Mouse (Mus musculus): ENCODE data around the gene Ttyh1. TPM values are rescaled to one million over a fixed set of nuclear protein-coding genes. Genes with fewer than 3 reads are reported as not detected.
A peak's percentile ranks its signal among the peaks of the same experiment; 100 is the strongest.

The Ttyh1 gene
- polyA plus RNA-seq, 1 experiment from 2014 or later: 115 TPM

DNA sequence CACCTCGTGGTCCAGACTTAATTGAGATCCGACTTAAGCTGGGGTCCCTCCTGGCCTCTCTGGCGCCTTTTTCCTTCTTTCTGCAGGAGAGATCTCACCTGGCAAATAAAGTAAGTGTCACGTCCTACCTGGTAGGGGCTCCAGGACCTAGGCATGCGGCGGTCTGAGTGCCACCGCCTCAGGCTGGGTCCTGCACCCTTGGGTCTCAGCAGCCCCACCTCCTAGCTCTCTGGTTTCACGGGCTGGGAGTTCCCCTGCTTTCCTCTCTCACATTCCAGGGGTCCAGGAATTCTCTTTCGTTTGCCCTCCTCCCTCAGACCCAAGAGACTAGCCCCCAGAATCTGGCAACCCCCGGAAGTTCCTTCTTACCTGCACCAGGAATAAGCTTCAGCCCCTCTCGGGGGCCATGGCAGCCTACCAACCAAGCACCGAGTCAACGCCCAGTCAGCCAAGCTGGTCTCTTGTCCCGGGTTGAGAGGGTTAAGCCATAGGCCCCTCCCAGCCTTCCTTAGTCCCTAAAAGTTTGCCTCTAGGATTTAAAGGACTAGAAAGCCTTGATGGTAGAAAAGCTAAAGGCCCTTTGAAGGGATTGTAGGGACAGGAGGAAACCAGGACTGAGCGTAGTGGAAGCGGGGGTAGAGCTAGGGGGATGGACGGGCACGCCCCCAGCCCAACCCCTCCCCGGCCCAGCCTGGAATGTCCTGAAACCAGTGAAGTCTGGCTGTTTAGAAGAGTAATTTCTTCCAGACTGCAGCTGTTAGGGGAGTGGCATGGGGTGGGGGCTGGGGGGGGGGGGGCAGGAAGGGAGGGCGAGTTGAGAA, 45.1 kb downstream of the Ttyh1 start, which contains the start of gene Cdc42ep5:
Gene Cdc42ep5, minus strand, starts transcription at position 771 of the 821 bp plus-strand sequence.
- Histone ChIP-seq H3K27me3 (replicated peaks) (no peaks in the 10 kb centered on the region), H3K4me2 (peak within 1 kb of the TSS; percentile 41), H3K4me3 (peak within 1 kb of the TSS; percentile 22), H3K4me1 (peaks cover 8% of the 10 kb centered on the region; the same call in 1 of the 2 replicates), H3K36me3 (replicated peaks) (no peaks in the 10 kb centered on the region), H3K9ac (no peak within 1 kb of the TSS; the same call in 1 of the 2 replicates), H3K9me3 (no peaks in the 10 kb centered on the region), H3K27ac (no peak within 1 kb of the TSS)
- WGBS: 2% methylated on average over 19 of the region's 20 CpGs
- peak; percentile 66 for ATAC-seq (replicated peaks)

DNA sequence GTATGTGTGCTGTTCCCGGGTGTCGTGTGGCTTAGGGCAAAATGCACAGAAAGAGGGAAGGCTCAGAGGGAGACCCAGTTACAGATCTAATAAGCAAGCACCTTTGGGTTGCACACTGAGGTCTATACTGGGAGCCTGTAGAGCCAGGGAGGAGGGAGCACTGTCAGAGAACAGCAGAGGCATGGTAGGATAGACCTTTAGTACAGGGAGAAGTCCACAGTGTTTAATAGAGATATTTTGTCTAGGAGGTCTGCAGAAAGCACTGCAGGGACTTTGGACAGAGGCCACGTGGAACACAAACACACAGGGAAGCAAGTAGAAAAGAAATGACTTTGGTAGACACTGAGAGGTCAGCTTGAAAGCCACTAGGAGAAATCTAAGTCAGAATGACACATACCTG, 46.1 kb downstream of the Ttyh1 start:
- 31% methylated on average over 3 of the region's 3 CpGs for WGBS
- 0 out of 2 replicates have a peak overlapping the region, but pooled peaks have one; percentile 41 for H3K4me2 ChIP-seq
- H3K4me3 ChIP-seq: no peak overlapping the region
- no peaks in the 10 kb centered on the region for H3K27me3 ChIP-seq (replicated peaks)
- no peaks in the 10 kb centered on the region for H3K9me3 ChIP-seq
- H3K36me3 ChIP-seq (replicated peaks): no peaks in the 10 kb centered on the region
- no peak for ATAC-seq (replicated peaks)
- no peak overlapping the region for H3K27ac ChIP-seq
- H3K9ac ChIP-seq: no peak overlapping the region
- peaks cover 8% of the 10 kb centered on the region; the same call in 1 of the 2 replicates for H3K4me1 ChIP-seq

DNA sequence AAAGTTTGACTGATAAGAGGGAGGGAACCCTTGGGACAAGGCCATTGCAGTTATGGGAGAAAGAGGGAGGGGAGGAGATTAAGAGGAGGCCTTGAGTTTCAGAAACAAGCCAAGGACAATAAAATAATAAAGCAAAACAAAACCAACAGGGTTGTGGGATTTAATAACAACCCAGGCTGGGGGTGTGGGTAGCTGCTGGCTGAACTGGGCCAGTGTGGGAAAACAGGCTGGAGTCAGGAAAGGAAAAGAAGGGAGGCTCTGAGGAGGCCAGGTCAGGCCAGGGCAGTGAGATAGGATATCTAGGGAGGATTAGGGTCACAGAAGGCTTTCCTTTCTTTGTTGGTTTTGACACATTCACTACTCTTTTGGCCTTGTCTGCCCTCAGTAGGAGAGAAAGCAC, 47.9 kb downstream of the Ttyh1 start:
- Histone ChIP-seq H3K9ac (no peak overlapping the region), H3K4me1 (peaks cover 8% of the 10 kb centered on the region; the same call in 1 of the 2 replicates), H3K9me3 (no peaks in the 10 kb centered on the region), H3K36me3 (replicated peaks) (no peaks in the 10 kb centered on the region), H3K27ac (no peak overlapping the region), H3K4me3 (no peak overlapping the region), H3K27me3 (replicated peaks) (no peaks in the 10 kb centered on the region), H3K4me2 (no peak overlapping the region)
- ATAC-seq (replicated peaks): no peak

DNA sequence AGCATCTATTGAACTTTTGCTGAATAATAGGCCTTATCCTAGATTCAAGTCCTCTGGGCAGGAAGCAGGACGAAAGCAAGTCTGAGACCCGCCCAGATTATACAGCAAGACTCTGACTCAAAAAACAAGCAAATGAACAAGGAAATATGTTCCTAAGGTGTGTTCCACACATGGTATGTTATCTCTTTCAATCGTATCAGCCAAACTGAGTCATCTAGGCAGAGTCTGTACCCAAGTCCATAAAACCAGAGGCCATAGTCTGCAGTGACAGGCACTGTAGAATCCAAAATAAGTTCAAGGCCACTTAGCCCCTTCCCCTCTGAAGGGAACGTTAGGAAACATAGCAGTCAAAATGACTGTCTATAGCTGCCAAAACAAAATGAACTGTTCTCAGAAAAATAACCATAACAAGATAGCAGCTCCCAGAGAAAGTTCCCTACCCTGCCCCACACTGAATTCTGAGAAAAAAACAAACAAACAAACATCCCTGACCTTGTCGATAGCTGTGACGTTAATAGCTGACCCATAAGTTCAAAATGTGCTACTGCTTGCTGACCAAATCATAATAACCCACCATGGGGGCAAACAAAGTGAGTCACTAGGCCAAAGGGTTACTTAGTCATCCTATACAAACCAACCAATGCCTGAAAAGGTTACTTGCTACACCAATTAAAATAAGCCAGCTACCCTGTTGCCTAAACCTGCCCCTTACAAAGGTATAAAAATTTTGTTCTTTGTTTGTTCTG, 51.2 kb downstream of the Ttyh1 start:
- Histone ChIP-seq H3K27ac (no peak overlapping the region), H3K9ac (no peak overlapping the region), H3K9me3 (no peaks in the 10 kb centered on the region), H3K27me3 (replicated peaks) (no peaks in the 10 kb centered on the region), H3K4me3 (no peak overlapping the region), H3K4me2 (no peak overlapping the region), H3K4me1 (no peaks in the 10 kb centered on the region), H3K36me3 (replicated peaks) (no peaks in the 10 kb centered on the region)
- 88% methylated on average over 6 of the region's 6 CpGs for WGBS
- no peak for ATAC-seq (replicated peaks)

DNA sequence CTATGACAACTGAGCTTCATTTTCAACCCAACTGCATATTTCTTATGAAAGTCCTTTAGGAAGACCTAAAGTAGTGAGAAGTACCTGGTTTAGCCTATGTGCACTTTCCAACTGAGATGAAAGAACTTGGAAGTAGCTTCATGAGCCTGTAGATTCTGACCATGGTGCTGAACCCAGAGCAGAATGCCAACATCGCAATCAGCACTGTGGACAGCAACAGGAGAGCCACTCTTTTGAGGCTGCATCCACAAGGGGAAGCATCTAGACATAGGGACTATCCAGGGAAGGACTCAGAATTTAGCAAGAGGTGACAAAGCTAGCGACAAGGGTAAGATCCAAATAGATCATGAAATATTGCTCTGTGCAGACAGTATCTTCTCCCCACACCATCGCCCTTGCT, 59.2 kb downstream of the Ttyh1 start:
- 53% methylated on average over 3 of the region's 3 CpGs for WGBS
- no peak for ATAC-seq (replicated peaks)
- no peaks in the 10 kb centered on the region for H3K36me3 ChIP-seq (replicated peaks)
- H3K4me3 ChIP-seq: no peak overlapping the region
- H3K4me2 ChIP-seq: no peak overlapping the region
- H3K9ac ChIP-seq: no peak overlapping the region
- H3K27ac ChIP-seq: no peak overlapping the region
- no peaks in the 10 kb centered on the region for H3K4me1 ChIP-seq
- H3K27me3 ChIP-seq (replicated peaks): no peaks in the 10 kb centered on the region
- no peaks in the 10 kb centered on the region for H3K9me3 ChIP-seq

Other genes starting within 250 kb of the Ttyh1 start
- not detected in 2 replicates for gene Gm14548, start 221.3 kb upstream of the Ttyh1 start, polyA plus RNA-seq (2015; fragmentation: Nextera tagmentation; extraction: Ambion mirVana)
- not detected in 2 replicates for gene Lilra6, start 203.9 kb upstream of the Ttyh1 start, polyA plus RNA-seq (2015; fragmentation: Nextera tagmentation; extraction: Ambion mirVana)
- 1.7 and 1.9 TPM in 2 replicates for gene Lair1, start 56.2 kb upstream of the Ttyh1 start, polyA plus RNA-seq (2015; fragmentation: Nextera tagmentation; extraction: Ambion mirVana)
- gene Leng8, start 17.6 kb downstream of the Ttyh1 start, polyA plus RNA-seq (2015; fragmentation: Nextera tagmentation; extraction: Ambion mirVana): 102 and 104 TPM in 2 replicates
- gene Leng9, start 31.0 kb downstream of the Ttyh1 start, polyA plus RNA-seq (2015; fragmentation: Nextera tagmentation; extraction: Ambion mirVana): 5.2 and 6.0 TPM in 2 replicates
- 6.2 and 6.4 TPM in 2 replicates for gene Cdc42ep5, start 45.5 kb downstream of the Ttyh1 start, polyA plus RNA-seq (2015; fragmentation: Nextera tagmentation; extraction: Ambion mirVana)
- 0.13 TPM in 1 of 2 replicates, not detected in the other for gene Lilra5, start 118.3 kb downstream of the Ttyh1 start, polyA plus RNA-seq (2015; fragmentation: Nextera tagmentation; extraction: Ambion mirVana)
- not detected in 2 replicates for gene Ncr1, start 218.3 kb downstream of the Ttyh1 start, polyA plus RNA-seq (2015; fragmentation: Nextera tagmentation; extraction: Ambion mirVana)